Mouse (Mus musculus): ENCODE data around the gene Ptgis. TPM values are rescaled to one million over a fixed set of nuclear protein-coding genes. Genes with fewer than 3 reads are reported as not detected.

Gene Ptgis
- polyA plus RNA-seq, 1 experiment from 2014 or later = 0.13 TPM

- no peak for ATAC-seq
- DNase-seq (ENCODE audit: low read depth, low spot score) = no peak
- H3K27me3 ChIP-seq = no peaks in the 10 kb centered on the region
- no peak for TF ChIP-seq CTCF (IDR thresholded peaks at IDR 0.05)
- in situ Hi-C loops (cut with MboI; ENCODE audit: low pct_unique_long_range_greater_than_20kb) = no loop called here
- CTCF ChIA-PET = no interaction called here
- POLR2A ChIA-PET = no interaction called here
Measured at GRCm38 (mm10) chr2:167142282-167142681, 98.1 kb downstream of the Ptgis start.

- ATAC-seq (no peak), DNase-seq (ENCODE audit: low read depth, low spot score) (no peak)
- POLR2A ChIA-PET = no interaction called here
- CTCF ChIA-PET = no interaction called here
- in situ Hi-C loops (cut with MboI; ENCODE audit: low pct_unique_long_range_greater_than_20kb) = no loop called here
- no peaks in the 10 kb centered on the region for H3K27me3 ChIP-seq
- TF ChIP-seq CTCF (IDR thresholded peaks at IDR 0.05) = no peak
Measured at GRCm38 (mm10) chr2:167141810-167142209, 98.6 kb downstream of the Ptgis start.

Other genes starting within 250 kb of the Ptgis start
- 81.0 TPM for gene Stau1, start 244.3 kb downstream of the Ptgis start, polyA plus RNA-seq (2021)
- gene Ddx27, start 225.4 kb downstream of the Ptgis start, polyA plus RNA-seq (2021) = 53.2 TPM
- gene Znfx1, start 177.6 kb downstream of the Ptgis start, polyA plus RNA-seq (2021) = 30.2 TPM
- 1.5 TPM for gene Kcnb1, start 50.4 kb downstream of the Ptgis start, polyA plus RNA-seq (2021)
- 58.7 TPM for gene B4galt5, start 108.6 kb upstream of the Ptgis start, polyA plus RNA-seq (2021)
- 23.6 TPM for gene Slc9a8, start 181.1 kb upstream of the Ptgis start, polyA plus RNA-seq (2021)